Mouse (Mus musculus) lung, embryonic 14.5 days (tissue): ENCODE measurements around the gene Man1c1. TPM values are rescaled to one million over a fixed set of nuclear protein-coding genes. Genes with fewer than 3 reads are reported as not detected.

Experiments used
- ATAC-seq: fragments of 200-750 bp; cut with Nextera tagmentation; 2 replicates; pipeline ENCODE4 v1.8.0; 2017; ENCODE audit warnings: mild to moderate bottlenecking, moderate TSS enrichment, moderate library complexity; ENCODE audit not compliant: insufficient read depth
- DNase-seq: peaks from one replicate; pipeline ENCODE4 v3.0.0-alpha.2; 2015
- H3K27ac ChIP-seq: fragments of 300-500 bp; sonication (generic); 2 replicates; pipeline ENCODE4 v1.5.1; 2014; ENCODE audit warnings: low read depth, mild to moderate bottlenecking, moderate library complexity
- H3K27me3 ChIP-seq: fragments of 300-500 bp; sonication (generic); 2 replicates; pipeline ENCODE4 v1.6.1; 2014; ENCODE audit warnings: low read length, control low read depth; ENCODE audit not compliant: insufficient read depth
- H3K36me3 ChIP-seq: fragments of 300-500 bp; sonication (generic); 2 replicates; pipeline ENCODE4 v1.6.1; 2014; ENCODE audit warnings: control low read depth; ENCODE audit not compliant: insufficient read depth
- H3K4me1 ChIP-seq: fragments of 300-500 bp; sonication (generic); 2 replicates; pipeline ENCODE4 v1.6.1; 2014; ENCODE audit warnings: antibody characterized with exemption, control low read depth; ENCODE audit not compliant: insufficient read depth
- H3K4me2 ChIP-seq: fragments of 300-500 bp; sonication (generic); 2 replicates; pipeline ENCODE4 v1.6.1; 2014; ENCODE audit warnings: mild to moderate bottlenecking
- H3K4me3 ChIP-seq: fragments of 300-500 bp; sonication (generic); 2 replicates; pipeline ENCODE4 v1.5.1; 2014; ENCODE audit warnings: low read depth, low read length
- H3K9ac ChIP-seq: fragments of 300-500 bp; sonication (generic); 2 replicates; pipeline ENCODE4 v1.6.1; 2014
- H3K9me3 ChIP-seq: fragments of 300-500 bp; sonication (generic); 2 replicates; pipeline ENCODE4 v1.6.1; 2016; ENCODE audit warnings: low read depth, low read length, control low read depth
- CTCF ChIP-seq: IDR thresholded peaks from 2 replicates; pipeline ENCODE4 v1.5.1; 2016; ENCODE audit warnings: antibody characterized with exemption, low read depth
- WGBS: fragments of 180-500 bp; shearing (Covaris S2); extraction: QIAGEN DNeasy Blood & Tissue Kit; methylation state at CpG from one replicate; pipeline ENCODE4 v1.1.7; 2014; 5-methylcytosine and 5-hydroxymethylcytosine counted together
- polyA plus RNA-seq: library from polyadenylated mRNA; unstranded; fragments of >200 nt; fragmentation: Nextera tagmentation; extraction: Ambion mirVana; gene quantifications from 2 replicates; pipeline ENCODE4 v1.2.1, GENCODE M21; 2014

The Man1c1 gene
- polyA plus RNA-seq, 1 experiment from 2014 or later = 3.3 TPM

DNA sequence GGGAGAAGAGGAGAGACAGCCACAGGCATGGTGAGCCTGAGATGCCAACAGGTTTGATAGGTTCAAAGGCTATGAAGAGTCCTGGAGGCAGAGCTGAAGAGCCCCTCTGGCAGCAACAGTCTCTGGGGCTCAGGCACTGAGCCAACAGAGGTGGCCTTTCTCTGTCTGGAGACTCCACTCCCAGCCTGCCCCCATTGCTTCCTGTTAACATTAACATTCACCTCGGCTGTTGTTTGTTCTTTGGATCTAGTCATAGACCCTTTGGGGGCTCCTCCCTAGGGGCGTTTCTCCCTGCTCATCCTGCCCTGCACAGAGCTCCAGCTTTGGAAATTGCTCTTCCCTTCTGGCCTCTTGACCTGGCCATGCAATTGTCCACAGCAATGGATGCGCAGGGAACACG is 20.9 kb upstream of the Man1c1 start:
- Histone ChIP-seq H3K4me2 (no peak overlapping the region), H3K4me1 (peaks cover 10% of the 10 kb centered on the region; the same call in 1 of the 2 replicates), H3K9me3 (no peaks in the 10 kb centered on the region), H3K27me3 (no peaks in the 10 kb centered on the region), H3K36me3 (no peaks in the 10 kb centered on the region), H3K27ac (no peak overlapping the region), H3K9ac (no peak overlapping the region), H3K4me3 (no peak overlapping the region)
- 30% methylated on average over 4 of the region's 4 CpGs for WGBS
- DNase-seq (peak; percentile 71), ATAC-seq (peak; percentile 44; the same call in 1 of the 2 replicates)
- TF ChIP-seq CTCF = no peak

GRCm38 (mm10) chr4:134723251-134723650 is 19.2 kb upstream of the Man1c1 start:
- no peak for TF ChIP-seq CTCF
- no peaks in the 10 kb centered on the region for H3K36me3 ChIP-seq
- H3K27me3 ChIP-seq = no peaks in the 10 kb centered on the region
- H3K4me2 ChIP-seq = no peak overlapping the region
- 47% methylated on average over 3 of the region's 3 CpGs for WGBS
- H3K9me3 ChIP-seq = no peaks in the 10 kb centered on the region
- H3K27ac ChIP-seq = no peak overlapping the region
- no peak overlapping the region for H3K9ac ChIP-seq
- no peak overlapping the region for H3K4me3 ChIP-seq
- DNase-seq = peak; percentile 62
- ATAC-seq = no peak
- H3K4me1 ChIP-seq = 0 out of 2 replicates have a peak, but pooled peaks cover 10% of the 10 kb centered on the region

GRCm38 (mm10) chr4:134721076-134721475 is 17.0 kb upstream of the Man1c1 start:
- Histone ChIP-seq H3K4me3 (no peak overlapping the region), H3K27ac (no peak overlapping the region), H3K36me3 (no peaks in the 10 kb centered on the region), H3K9me3 (no peaks in the 10 kb centered on the region), H3K9ac (no peak overlapping the region), H3K4me2 (no peak overlapping the region), H3K27me3 (no peaks in the 10 kb centered on the region), H3K4me1 (0 out of 2 replicates have a peak, but pooled peaks cover 10% of the 10 kb centered on the region)
- TF ChIP-seq CTCF = no peak
- WGBS = 71% methylated on average over 6 of the region's 6 CpGs
- no peak for ATAC-seq
- DNase-seq = no peak

- no peaks in the 10 kb centered on the region for H3K36me3 ChIP-seq
- H3K4me1 ChIP-seq = 0 out of 2 replicates have a peak, but pooled peaks cover 9% of the 10 kb centered on the region
- H3K9me3 ChIP-seq = no peaks in the 10 kb centered on the region
- no peak overlapping the region for H3K9ac ChIP-seq
- TF ChIP-seq CTCF = no peak
- no peak for DNase-seq
- H3K27me3 ChIP-seq = no peaks in the 10 kb centered on the region
- H3K4me2 ChIP-seq = no peak overlapping the region
- no peak overlapping the region for H3K4me3 ChIP-seq
- no peak overlapping the region for H3K27ac ChIP-seq
- 66% methylated on average over 3 of the region's 3 CpGs for WGBS
- ATAC-seq = no peak
Observed at GRCm38 (mm10) chr4:134720371-134720770, 16.3 kb upstream of the Man1c1 start.

- 65% methylated on average over 8 of the region's 8 CpGs for WGBS
- no peaks in the 10 kb centered on the region for H3K9me3 ChIP-seq
- H3K27ac ChIP-seq = no peak overlapping the region
- H3K9ac ChIP-seq = no peak overlapping the region
- no peak for DNase-seq
- no peaks in the 10 kb centered on the region for H3K4me1 ChIP-seq
- ATAC-seq = no peak
- no peak for TF ChIP-seq CTCF
- H3K4me2 ChIP-seq = no peak overlapping the region
- H3K4me3 ChIP-seq = no peak overlapping the region
- H3K36me3 ChIP-seq = no peaks in the 10 kb centered on the region
- no peaks in the 10 kb centered on the region for H3K27me3 ChIP-seq
Observed at GRCm38 (mm10) chr4:134719489-134719888, 15.4 kb upstream of the Man1c1 start.

- Histone ChIP-seq H3K27me3 (no peaks in the 10 kb centered on the region), H3K4me2 (peak overlapping the region; percentile 33; the same call in 1 of the 2 replicates), H3K9ac (no peak overlapping the region), H3K9me3 (no peaks in the 10 kb centered on the region), H3K27ac (no peak overlapping the region), H3K4me1 (no peaks in the 10 kb centered on the region), H3K36me3 (no peaks in the 10 kb centered on the region), H3K4me3 (no peak overlapping the region)
- TF ChIP-seq CTCF = peak; percentile 91
- peak; percentile 90 for ATAC-seq
- 3% methylated on average over 8 of the region's 8 CpGs for WGBS
- peak; percentile 94 for DNase-seq
Observed at GRCm38 (mm10) chr4:134713937-134714336, 9.8 kb upstream of the Man1c1 start.

DNA sequence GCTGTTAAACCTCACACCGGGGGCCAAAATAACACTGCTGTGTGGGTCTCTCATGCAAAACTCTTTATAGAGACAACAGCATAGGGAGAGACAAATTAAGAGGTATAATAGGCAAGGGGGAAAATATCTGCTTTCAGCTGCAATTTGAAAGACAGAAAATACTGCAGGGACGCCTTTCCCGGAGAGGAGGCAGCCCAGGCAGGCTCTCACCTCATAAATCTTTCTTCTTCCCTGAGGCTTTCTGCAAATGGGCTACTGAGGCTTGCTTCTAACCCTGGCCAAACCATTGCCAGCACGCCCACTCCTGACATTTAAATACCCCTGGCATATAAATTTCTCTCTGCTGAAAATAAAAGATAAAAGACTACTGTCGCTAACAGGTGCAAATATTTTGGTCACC is 1.2 kb upstream of the Man1c1 start:
- Histone ChIP-seq H3K9me3 (no peaks in the 10 kb centered on the region), H3K4me2 (peak overlapping the region; percentile 96; the same call in 1 of the 2 replicates), H3K4me1 (no peaks in the 10 kb centered on the region), H3K27me3 (peaks cover 25% of the 10 kb centered on the region), H3K36me3 (no peaks in the 10 kb centered on the region), H3K27ac (no peak overlapping the region), H3K9ac (no peak overlapping the region), H3K4me3 (no peak overlapping the region)
- WGBS = 46% methylated on average over 5 of the region's 5 CpGs
- ATAC-seq = no peak
- DNase-seq = no peak
- no peak for TF ChIP-seq CTCF
